ENCODE assay signal across 15 mouse cellular contexts in the genomic region with DNA sequence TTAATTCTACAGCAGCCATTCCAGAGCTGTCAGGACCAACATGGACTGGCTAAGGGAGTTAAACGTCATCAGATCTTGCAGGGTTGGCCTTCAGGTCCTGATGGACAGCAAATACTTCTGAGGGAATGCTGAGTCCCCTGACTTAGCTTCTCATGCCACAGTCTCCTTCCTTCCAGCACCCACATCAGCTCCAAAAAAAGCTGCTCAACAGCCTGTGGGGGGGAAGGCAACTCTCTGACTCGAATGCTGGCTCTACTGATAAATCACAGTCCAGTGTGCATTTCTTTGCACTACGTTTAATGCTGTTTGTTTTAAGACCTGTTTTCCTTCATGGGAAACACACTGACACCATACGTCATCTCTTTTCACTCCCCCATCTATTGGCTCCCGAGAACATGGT.
"Had no signal": no experiment of that assay in that cellular context is flagged by ENCODE, and none has a peak within 500 bp of the region (broad histone marks: within the 10 kb centered on the region; RNA-seq: fewer than 3 reads in every experiment).

No protein-coding gene starts in this region.

- H3K27me3 ChIP-seq: heart, embryonic 12.5 days; heart, embryonic 13.5 days; heart, embryonic 15.5 days; hindbrain, embryonic 12.5 days; hindbrain, embryonic 13.5 days; hindbrain, embryonic 15.5 days; intestine, embryonic 15.5 days; kidney, embryonic 15.5 days had no signal

- H3K27ac ChIP-seq: heart, embryonic 10.5 days; heart, embryonic 13.5 days; heart, embryonic 15.5 days; hindbrain, embryonic 10.5 days; hindbrain, embryonic 12.5 days; hindbrain, embryonic 13.5 days; hindbrain, embryonic 14.5 days; hindbrain, embryonic 15.5 days; hindbrain, postnatal 0 days; intestine, embryonic 15.5 days; kidney, embryonic 15.5 days; kidney, postnatal 0 days had no signal

- H3K4me3 ChIP-seq: heart, embryonic 10.5 days; heart, embryonic 12.5 days; heart, embryonic 13.5 days; heart, embryonic 15.5 days; hindbrain, embryonic 10.5 days; hindbrain, embryonic 12.5 days; hindbrain, embryonic 13.5 days; hindbrain, embryonic 15.5 days; intestine, embryonic 15.5 days; kidney, embryonic 15.5 days had no signal

- H3K36me3 ChIP-seq: heart, embryonic 10.5 days; heart, embryonic 12.5 days; heart, embryonic 13.5 days; heart, embryonic 15.5 days; hindbrain, embryonic 10.5 days; hindbrain, embryonic 12.5 days; hindbrain, embryonic 13.5 days; hindbrain, embryonic 15.5 days; intestine, embryonic 15.5 days; kidney, embryonic 15.5 days had no signal

- H3K9me3 ChIP-seq: heart, embryonic 10.5 days; heart, embryonic 12.5 days; heart, embryonic 13.5 days; heart, embryonic 15.5 days; hindbrain, embryonic 10.5 days; hindbrain, embryonic 12.5 days; hindbrain, embryonic 13.5 days; hindbrain, embryonic 15.5 days; intestine, embryonic 15.5 days; kidney, embryonic 15.5 days had no signal

- H3K9ac ChIP-seq: heart, embryonic 12.5 days; heart, embryonic 13.5 days; heart, embryonic 15.5 days; hindbrain, embryonic 12.5 days; hindbrain, embryonic 13.5 days; hindbrain, embryonic 14.5 days; hindbrain, embryonic 15.5 days; intestine, embryonic 15.5 days; kidney, embryonic 15.5 days had no signal

- ATAC-seq: hindbrain, embryonic 16.5 days had no signal

- H3K4me1 ChIP-seq: hindbrain, embryonic 12.5 days; hindbrain, embryonic 15.5 days; intestine, embryonic 15.5 days had no signal

- H3K4me2 ChIP-seq: heart, embryonic 11.5 days; heart, embryonic 12.5 days; heart, embryonic 13.5 days; heart, embryonic 15.5 days; hindbrain, embryonic 12.5 days; hindbrain, embryonic 13.5 days; hindbrain, embryonic 14.5 days; hindbrain, embryonic 15.5 days; intestine, embryonic 15.5 days; kidney, embryonic 15.5 days had no signal
